Mouse (Mus musculus) liver, embryonic 14.5 days (tissue): ENCODE measurements around the gene Clybl. TPM values are rescaled to one million over a fixed set of nuclear protein-coding genes. Genes with fewer than 3 reads are reported as not detected.

Experiments used
- ATAC-seq: fragments of 200-750 bp; cut with Nextera tagmentation; 2 replicates; pipeline ENCODE4 v1.8.0; 2017; ENCODE audit warnings: moderate number of reproducible peaks, mild to moderate bottlenecking, moderate library complexity; ENCODE audit not compliant: insufficient read depth
- DNase-seq, 3 experiments: peaks; one replicate each; pipeline ENCODE4 v3.0.0-alpha.2; 2012 to 2013; ENCODE audit warnings: low read depth in 3 of 3, low spot score in 3 of 3
- H3K27ac ChIP-seq: fragments of 300-500 bp; sonication (generic); 2 replicates; pipeline ENCODE4 v1.5.1; 2014; ENCODE audit warnings: moderate library complexity, mild to moderate bottlenecking, control low read depth, inconsistent platforms
- H3K27me3 ChIP-seq: fragments of 300-500 bp; sonication (generic); 2 replicates; pipeline ENCODE4 v1.6.1; 2014; ENCODE audit warnings: mild to moderate bottlenecking, low read length, moderate library complexity; ENCODE audit not compliant: control insufficient read depth, insufficient read depth
- H3K36me3 ChIP-seq: fragments of 300-500 bp; sonication (generic); replicated peaks from 2 replicates; pipeline ENCODE4 v1.6.1; 2014; ENCODE audit warnings: low read depth; ENCODE audit not compliant: control insufficient read depth, insufficient read depth
- H3K4me1 ChIP-seq, 2 experiments: fragments of 200-500 bp in 1 of 2; fragments of 300-500 bp in 1 of 2; sonication (generic) in 1 of 2; replicated peaks; 2 replicates each; pipeline ENCODE4 v1.6.1; 2012 to 2014; ENCODE audit warnings: antibody characterized with exemption in 1 of 2, inconsistent platforms in 1 of 2, low read length in 1 of 2; ENCODE audit not compliant: control insufficient read depth in 2 of 2, insufficient read depth in 2 of 2
- H3K4me2 ChIP-seq: fragments of 300-500 bp; sonication (generic); 2 replicates; pipeline ENCODE4 v1.6.1; 2014; ENCODE audit warnings: low read depth, mild to moderate bottlenecking, control low read depth, moderate library complexity
- H3K4me3 ChIP-seq, 2 experiments: fragments of 200-500 bp in 1 of 2; fragments of 300-500 bp in 1 of 2; sonication (generic) in 1 of 2; 2 replicates each; pipeline ENCODE4 v1.5.1; 2012 to 2014; ENCODE audit warnings: low read depth in 2 of 2, low read length in 2 of 2, mild to moderate bottlenecking in 2 of 2, control low read depth in 1 of 2, inconsistent platforms in 1 of 2, moderate library complexity in 1 of 2; ENCODE audit not compliant: insufficient read depth in 1 of 2
- H3K9ac ChIP-seq: fragments of 300-500 bp; sonication (generic); replicated peaks from 2 replicates; pipeline ENCODE4 v1.6.1; 2014; ENCODE audit warnings: mild to moderate bottlenecking, control low read depth, moderate library complexity
- H3K9me3 ChIP-seq: fragments of 300-500 bp; sonication (generic); 2 replicates; pipeline ENCODE4 v1.6.1; 2016; ENCODE audit warnings: low read length, mixed read lengths; ENCODE audit not compliant: control insufficient read depth
- CTCF ChIP-seq: IDR thresholded peaks from 2 replicates; pipeline ENCODE4 v1.5.1; 2016; ENCODE audit warnings: antibody characterized with exemption, low read depth, control low read depth
- EP300 ChIP-seq: IDR thresholded peaks from 2 replicates; pipeline ENCODE4 v1.6.1; 2016; ENCODE audit warnings: antibody characterized with exemption, low read depth
- WGBS: fragments of 180-500 bp; shearing (Covaris S2); extraction: QIAGEN DNeasy Blood & Tissue Kit; methylation state at CpG from one replicate; pipeline ENCODE4 v1.1.7; 2014; ENCODE audit not compliant: insufficient replicate concordance; 5-methylcytosine and 5-hydroxymethylcytosine counted together
- polyA plus RNA-seq, 2 experiments: library from polyadenylated mRNA; depleted of rRNA in 1 of 2; stranded (reverse) in 1 of 2; unstranded in 1 of 2; fragments of >200 nt; fragmentation: Nextera tagmentation in 1 of 2; extraction: Ambion mirVana in 1 of 2; gene quantifications; 2 replicates each; pipeline versions ENCODE4 v1.2.1 to v1.2.3; 2012 to 2014

Gene Clybl
- polyA plus RNA-seq (2012; rRNA removed) (10.0 and 15.6 TPM in 2 replicates), polyA plus RNA-seq (2014; fragmentation: Nextera tagmentation; extraction: Ambion mirVana) (28.9 and 29.4 TPM in 2 replicates)

DNA sequence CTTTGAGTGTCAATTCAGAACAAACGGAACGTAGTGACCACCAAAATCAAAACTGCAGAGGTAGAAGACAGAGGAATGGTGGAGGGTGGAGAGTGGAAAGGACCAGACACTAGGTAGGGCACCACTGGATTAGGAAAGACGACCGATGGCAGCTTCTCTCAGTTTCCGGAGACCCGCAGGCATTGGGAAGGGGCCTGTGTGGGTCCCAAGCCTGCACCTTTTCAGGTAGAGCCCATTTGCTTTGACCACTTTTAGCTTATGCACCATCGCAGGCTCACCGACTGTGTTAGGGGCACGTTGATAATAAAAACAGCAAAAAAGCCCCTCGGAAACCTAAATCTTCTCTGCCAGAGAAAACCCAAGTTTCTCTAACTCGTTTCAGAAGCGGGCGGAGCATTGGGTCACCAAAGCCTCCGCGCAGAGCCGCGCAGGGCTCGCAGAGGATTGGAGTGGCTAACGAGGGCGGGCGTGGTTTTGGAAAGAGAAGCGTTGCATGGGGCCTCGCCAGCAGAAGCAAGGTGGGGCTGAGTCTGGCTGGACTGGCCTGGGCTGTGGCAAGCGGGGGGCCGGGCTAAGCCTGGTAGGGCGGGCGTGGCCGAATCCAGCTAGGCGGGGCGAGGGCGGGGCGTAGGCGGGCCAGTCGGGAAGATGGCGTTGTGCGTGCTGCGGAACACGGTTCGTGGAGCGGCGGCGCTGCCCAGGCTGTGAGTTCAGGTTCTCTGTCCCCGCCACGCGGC is at the start of gene Clybl:
TSS of gene Clybl (plus strand) at position 627 of the 737 bp plus-strand sequence.
- peak; percentile 88 to 91 (median 89) for DNase-seq
- Histone ChIP-seq H3K4me3 (peak within 1 kb of the TSS; percentile 72 to 89), H3K27me3 (no peaks in the 10 kb centered on the region), H3K9ac (peak within 1 kb of the TSS; percentile 84), H3K27ac (peak within 1 kb of the TSS; percentile 75), H3K9me3 (no peaks in the 10 kb centered on the region), H3K4me1 (peaks cover 32 to 33% of the 10 kb centered on the region in 2 experiments), H3K36me3 (no peaks in the 10 kb centered on the region), H3K4me2 (peak within 1 kb of the TSS; percentile 73)
- ATAC-seq, result peak; percentile 98
- TF ChIP-seq EP300, result no peak
- no peak for TF ChIP-seq CTCF
- WGBS, result 3% methylated on average over 45 of the region's 45 CpGs

- Histone ChIP-seq H3K9ac (no peak overlapping the region), H3K4me1 (no peaks in the 10 kb centered on the region; a peak in 1 of 4 replicates), H3K36me3 (peaks cover 32% of the 10 kb centered on the region), H3K9me3 (no peaks in the 10 kb centered on the region), H3K4me2 (no peak overlapping the region), H3K27me3 (no peaks in the 10 kb centered on the region), H3K27ac (no peak overlapping the region), H3K4me3 (no peak overlapping the region)
- TF ChIP-seq CTCF (no peak), EP300 (no peak)
- ATAC-seq (no peak), DNase-seq (no peak)
- WGBS, result 77% methylated on average over 3 of the region's 3 CpGs
Measured at GRCm38 (mm10) chr14:122136368-122136928, 45.1 kb upstream of the Clybl start.

GRCm38 (mm10) chr14:122137234-122137633 is 44.3 kb upstream of the Clybl start:
- Histone ChIP-seq H3K27me3 (no peaks in the 10 kb centered on the region), H3K27ac (no peak overlapping the region), H3K4me1 (no peaks in the 10 kb centered on the region; a peak in 1 of 4 replicates), H3K9me3 (no peaks in the 10 kb centered on the region), H3K4me3 (no peak overlapping the region), H3K4me2 (no peak overlapping the region), H3K9ac (no peak overlapping the region), H3K36me3 (peaks cover 37% of the 10 kb centered on the region)
- 77% methylated on average over 7 of the region's 7 CpGs for WGBS
- TF ChIP-seq EP300, result no peak
- no peak for TF ChIP-seq CTCF
- ATAC-seq, result no peak
- DNase-seq, result no peak

DNA sequence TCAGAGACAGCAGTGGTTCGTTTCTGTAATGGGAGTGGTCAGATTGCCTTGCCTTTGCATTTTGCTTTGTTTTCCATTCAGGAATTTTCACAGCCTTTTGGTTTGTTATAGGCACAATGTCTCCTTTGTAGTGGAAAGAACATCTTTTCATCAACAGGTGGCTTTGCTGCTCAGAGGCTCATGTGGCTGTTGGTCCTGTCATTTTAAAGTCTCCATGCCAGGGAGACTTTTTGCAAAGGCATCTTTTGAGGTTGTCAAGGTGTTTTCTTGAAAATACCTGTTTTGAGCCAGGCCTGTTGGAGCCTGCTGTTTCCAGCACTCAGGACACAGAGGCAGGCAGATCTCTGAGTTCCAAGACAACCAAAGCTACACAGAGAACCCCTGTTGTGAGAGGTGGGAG is 41.4 kb upstream of the Clybl start:
- WGBS, result 82% methylated on average over 1 of the region's 1 CpGs
- Histone ChIP-seq H3K27me3 (no peaks in the 10 kb centered on the region), H3K9me3 (no peaks in the 10 kb centered on the region), H3K27ac (no peak overlapping the region), H3K4me2 (no peak overlapping the region), H3K4me3 (no peak overlapping the region), H3K36me3 (peaks cover 53% of the 10 kb centered on the region), H3K9ac (no peak overlapping the region), H3K4me1 (no peaks in the 10 kb centered on the region; a peak in 1 of 4 replicates)
- ATAC-seq (no peak), DNase-seq (no peak)
- TF ChIP-seq CTCF (no peak), EP300 (no peak)

DNA sequence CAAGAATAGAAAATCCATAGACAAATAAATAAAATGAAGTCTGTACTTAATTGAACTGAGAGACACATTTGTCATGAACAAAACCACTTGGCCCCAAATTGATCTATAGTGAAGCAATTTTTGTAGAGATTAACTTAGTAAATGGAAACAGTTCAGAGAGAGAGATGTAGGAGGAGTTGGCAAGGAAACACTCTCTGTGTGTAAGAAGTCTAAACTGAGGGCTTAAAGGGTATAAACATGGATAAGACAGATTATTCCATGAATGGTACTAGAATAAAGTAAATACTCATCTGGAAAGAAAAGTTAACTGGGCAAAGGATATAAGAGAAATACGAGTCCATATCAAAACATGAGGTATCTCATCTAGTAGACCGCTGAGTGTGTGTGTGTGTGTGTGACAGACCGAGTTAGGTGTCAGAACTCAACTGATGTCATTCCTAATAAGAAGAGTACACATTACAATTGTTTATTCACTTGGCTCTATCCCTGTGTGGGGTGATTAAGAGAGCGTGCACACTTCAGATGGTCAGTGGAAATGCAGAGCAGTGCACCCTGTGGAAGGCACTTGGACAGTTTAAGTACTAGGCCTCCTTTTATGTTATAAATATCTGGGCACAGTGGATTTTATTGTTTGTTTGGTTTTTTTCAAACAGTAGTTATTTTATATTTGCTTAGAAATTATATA is 37.8 kb upstream of the Clybl start:
- H3K4me3 ChIP-seq, result no peak overlapping the region
- DNase-seq (no peak), ATAC-seq (no peak)
- no peaks in the 10 kb centered on the region for H3K4me1 ChIP-seq
- no peak for TF ChIP-seq CTCF
- no peak for TF ChIP-seq EP300
- H3K4me2 ChIP-seq, result no peak overlapping the region
- no peaks in the 10 kb centered on the region for H3K9me3 ChIP-seq
- no peak overlapping the region for H3K27ac ChIP-seq
- WGBS, result 75% methylated on average over 4 of the region's 4 CpGs
- no peak overlapping the region for H3K9ac ChIP-seq
- peaks cover 55% of the 10 kb centered on the region for H3K36me3 ChIP-seq
- H3K27me3 ChIP-seq, result no peaks in the 10 kb centered on the region
